Mouse (Mus musculus): ENCODE data around the gene Gdf11.
A peak's percentile ranks its signal among the peaks of the same experiment; 100 is the strongest.

Gene Gdf11

GRCm38 (mm10) chr10:128895952-128896693 is 4.6 kb upstream of the Gdf11 start:
- no peak for DNase-seq (ENCODE audit: extremely low spot score, low spot score)

GRCm38 (mm10) chr10:128895437-128895836 is 3.9 kb upstream of the Gdf11 start:
- peak; percentile 77 for DNase-seq (ENCODE audit: extremely low spot score, low spot score)

- DNase-seq (ENCODE audit: extremely low spot score, low spot score), result peak; percentile 55
Measured at GRCm38 (mm10) chr10:128892246-128892645, 728 bp upstream of the Gdf11 start.

GRCm38 (mm10) chr10:128890383-128891295 is 879 bp downstream of the Gdf11 start:
- peak; percentile 46 for DNase-seq (ENCODE audit: extremely low spot score, low spot score)

GRCm38 (mm10) chr10:128889846-128890245 is 1.7 kb downstream of the Gdf11 start:
- no peak for DNase-seq (ENCODE audit: extremely low spot score, low spot score)

GRCm38 (mm10) chr10:128888941-128889827 is 2.3 kb downstream of the Gdf11 start:
- DNase-seq (ENCODE audit: extremely low spot score, low spot score), result peak; percentile 74

GRCm38 (mm10) chr10:128882067-128882466 is 9.5 kb downstream of the Gdf11 start:
- DNase-seq (ENCODE audit: extremely low spot score, low spot score), result no peak

- no peak for DNase-seq (ENCODE audit: extremely low spot score, low spot score)
Measured at GRCm38 (mm10) chr10:128878811-128879210, 12.7 kb downstream of the Gdf11 start.

- DNase-seq (ENCODE audit: extremely low spot score, low spot score), result no peak
Measured at GRCm38 (mm10) chr10:128878291-128878690, 13.2 kb downstream of the Gdf11 start.

- DNase-seq (ENCODE audit: extremely low spot score, low spot score), result no peak
Measured at GRCm38 (mm10) chr10:128870341-128870740, 21.2 kb downstream of the Gdf11 start.

- no peak for DNase-seq (ENCODE audit: extremely low spot score, low spot score)
Measured at GRCm38 (mm10) chr10:128866518-128866917, 25.0 kb downstream of the Gdf11 start.

- DNase-seq (ENCODE audit: extremely low spot score, low spot score), result no peak
Measured at GRCm38 (mm10) chr10:128866042-128866441, 25.5 kb downstream of the Gdf11 start.

- DNase-seq (ENCODE audit: extremely low spot score, low spot score), result no peak
Measured at GRCm38 (mm10) chr10:128861176-128861575, 30.3 kb downstream of the Gdf11 start.

- no peak for DNase-seq (ENCODE audit: extremely low spot score, low spot score)
Measured at GRCm38 (mm10) chr10:128850339-128850738, 41.2 kb downstream of the Gdf11 start.

- no peak for DNase-seq (ENCODE audit: extremely low spot score, low spot score)
Measured at GRCm38 (mm10) chr10:128848426-128848825, 43.1 kb downstream of the Gdf11 start.

- no peak for DNase-seq (ENCODE audit: extremely low spot score, low spot score)
Measured at GRCm38 (mm10) chr10:128846664-128847063, 44.9 kb downstream of the Gdf11 start.

GRCm38 (mm10) chr10:128845516-128845915 is 46.0 kb downstream of the Gdf11 start:
- DNase-seq (ENCODE audit: extremely low spot score, low spot score), result no peak

GRCm38 (mm10) chr10:128843260-128843659 is 48.3 kb downstream of the Gdf11 start:
- DNase-seq (ENCODE audit: extremely low spot score, low spot score), result no peak

GRCm38 (mm10) chr10:128840612-128841011 is 50.9 kb downstream of the Gdf11 start:
- no peak for DNase-seq (ENCODE audit: extremely low spot score, low spot score)

- DNase-seq (ENCODE audit: extremely low spot score, low spot score), result no peak
Measured at GRCm38 (mm10) chr10:128839434-128839833, 52.1 kb downstream of the Gdf11 start.

GRCm38 (mm10) chr10:128837400-128837799 is 54.1 kb downstream of the Gdf11 start:
- no peak for DNase-seq (ENCODE audit: extremely low spot score, low spot score)

Measured in neural tube, embryonic 10.5 days (tissue).